ENCODE assay signal across 12 mouse cellular contexts in the genomic region with DNA sequence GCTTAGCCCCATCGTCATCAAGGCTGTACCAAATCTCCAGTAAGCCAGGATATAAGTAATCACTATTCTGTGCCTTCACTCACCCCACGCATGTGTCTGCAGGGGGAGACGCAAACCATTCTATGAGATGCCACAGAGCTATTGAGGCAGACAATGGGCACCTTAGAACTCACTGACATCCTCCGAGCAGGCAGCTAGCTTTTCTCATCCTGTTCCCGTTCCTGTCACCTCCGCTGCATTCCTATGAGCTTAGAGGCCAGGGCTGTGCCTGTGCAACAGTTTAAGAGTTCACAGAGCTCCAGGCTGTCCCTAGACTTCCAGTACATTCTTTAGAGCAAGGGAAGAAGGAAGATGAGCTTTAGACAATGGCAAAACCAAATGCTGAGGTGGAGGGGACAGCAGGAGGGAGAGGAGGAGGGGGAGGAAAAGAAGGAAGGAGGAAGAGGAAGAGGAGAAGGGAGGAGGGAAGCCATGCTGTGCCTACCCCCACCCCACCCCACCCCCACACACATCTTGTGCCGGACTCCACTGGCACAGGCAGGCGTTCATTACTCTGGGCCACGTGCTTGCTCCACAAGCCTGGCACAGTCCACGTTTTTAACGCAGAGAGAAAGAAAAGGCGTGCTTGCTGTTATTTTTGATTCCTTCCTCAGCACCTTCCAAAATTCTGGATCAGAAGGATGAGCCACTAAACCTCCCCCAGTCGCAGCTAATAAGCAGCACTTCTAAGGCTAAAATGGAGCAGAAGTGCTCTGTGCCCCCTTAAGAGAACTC. TPM values are rescaled to one million over a fixed set of nuclear protein-coding genes. Genes with fewer than 3 reads are reported as not detected.
A peak's percentile ranks its signal among the peaks of the same experiment; 100 is the strongest.
DNase-seq lines count a peak whose midpoint lies in the region; ATAC-seq and TF ChIP-seq lines count a peak whose summit lies in the region.
"Had no signal": no experiment of that assay in that cellular context is flagged by ENCODE, and none has a peak within 500 bp of the region (broad histone marks: within the 10 kb centered on the region; RNA-seq: fewer than 3 reads in every experiment).

No protein-coding gene starts in this region.

- TF ChIP-seq POLR2A in kidney, adult 2 months (IDR thresholded peaks at IDR 0.05; ENCODE audit: low read depth, low read length), result no peak

- TF ChIP-seq CTCF in kidney, adult 2 months (conservative IDR thresholded peaks at IDR 0.05; ENCODE audit: insufficient read depth, insufficient read length, low read depth, low read length), result no peak
- no peak for TF ChIP-seq CTCF in stomach, postnatal 0 days (IDR thresholded peaks at IDR 0.05; ENCODE audit: low read depth)

- no peak overlapping the region for H3K9ac ChIP-seq in stomach, postnatal 0 days (ENCODE audit: low read length)
- H3K9ac ChIP-seq: liver, embryonic 14.5 days had no signal

- H3K4me1 ChIP-seq in kidney, adult 2 months (ENCODE audit: control insufficient read depth, insufficient read depth, low read length), result peaks cover 68% of the 10 kb centered on the region
- peaks cover 32% of the 10 kb centered on the region for H3K4me1 ChIP-seq in stomach, postnatal 0 days (replicated peaks; ENCODE audit: control insufficient read depth, insufficient read depth)

- H3K27me3 ChIP-seq in kidney, adult 2 months (replicated peaks; ENCODE audit: control insufficient read depth, insufficient read depth, low read length), result no peaks in the 10 kb centered on the region
- no peaks in the 10 kb centered on the region for H3K27me3 ChIP-seq in stomach, postnatal 0 days (ENCODE audit: control insufficient read depth, insufficient read depth, low read length)

- H3K27ac ChIP-seq in kidney, adult 2 months (ENCODE audit: insufficient read depth, low read depth, low read length), result no peak overlapping the region; the same call in 1 of the 2 replicates
- peak overlapping the region; percentile 40; the same call in 1 of the 2 replicates for H3K27ac ChIP-seq in stomach, postnatal 0 days (replicated peaks)
- H3K27ac ChIP-seq: liver, embryonic 14.5 days had no signal

- WGBS in kidney, adult 2 months, result 32% methylated on average over 13 of the region's 13 CpGs
- 53% methylated on average over 13 of the region's 13 CpGs for WGBS in stomach, postnatal 0 days

- H3K4me2 ChIP-seq in stomach, postnatal 0 days (replicated peaks; ENCODE audit: low read depth), result no peak overlapping the region

- H3K36me3 ChIP-seq in kidney, adult 2 months (ENCODE audit: control insufficient read depth, insufficient read depth, low read length), result no peaks in the 10 kb centered on the region
- no peaks in the 10 kb centered on the region; the same call in 1 of the 2 replicates for H3K36me3 ChIP-seq in stomach, postnatal 0 days (ENCODE audit: control insufficient read depth, insufficient read depth, low read length)

- peak; percentile 38 for DNase-seq in embryo, embryonic 10 days (ENCODE audit: low spot score)
- DNase-seq in embryo, embryonic 10.5 days (ENCODE audit: low spot score), result no peak
- peak; percentile 61 for DNase-seq in kidney, adult 2 months
- no peak for DNase-seq in kidney, postnatal 10 days
- DNase-seq in ovary, postnatal 36 days (ENCODE audit: low spot score), result peak; percentile 4
- DNase-seq in ovary, adult 18-20 months (ENCODE audit: low spot score), result no peak
- DNase-seq in stomach, postnatal 0 days (ENCODE audit: low spot score), result no peak
- DNase-seq in cerebellum, postnatal 25 days, result no peak
- DNase-seq: cerebellum, adult 11-12 months; kidney, adult 18-20 months; thymus, postnatal 14 days had no signal

- no peak for TF ChIP-seq EP300 in stomach, postnatal 0 days (optimal IDR thresholded peaks at IDR 0.05)

- H3K9me3 ChIP-seq in stomach, postnatal 0 days (ENCODE audit: control insufficient read depth, low read length), result no peaks in the 10 kb centered on the region

- ATAC-seq in stomach, postnatal 0 days (ENCODE audit: low FRiP score, low TSS enrichment), result no peak

- no peak overlapping the region for H3K4me3 ChIP-seq in kidney, adult 2 months (ENCODE audit: insufficient read depth, low read depth, low read length)
- H3K4me3 ChIP-seq in stomach, postnatal 0 days (ENCODE audit: low read depth, low read length), result no peak overlapping the region

RNA-seq across cellular contexts. Expression of a gene that starts 14.7 kb away (rescaled TPM):
- 33.5 and 37.0 TPM in 2 replicates for polyA plus RNA-seq in kidney, adult 2 months (2012; rRNA removed)
- 5.3 and 6.4 TPM in 2 replicates for polyA plus RNA-seq in stomach, postnatal 0 days (2015; fragmentation: Nextera tagmentation; extraction: Ambion mirVana)

Comparison
In these comparisons a context has a peak if more than half of its experiments do, and no peak if none do; other contexts are left out.
1. DNase-seq: peak in embryo, embryonic 10 days (single experiment), kidney, adult 2 months (single experiment) and ovary, postnatal 36 days (single experiment); none in embryo, embryonic 10.5 days (single experiment), kidney, postnatal 10 days (single experiment), ovary, adult 18-20 months (single experiment), stomach, postnatal 0 days (single experiment) and cerebellum, postnatal 25 days (0 of 2).